Mouse (Mus musculus): ENCODE measurements around the gene Islr.

Gene Islr

GRCm38 (mm10) chr9:58220218-58220903, 16.3 kb upstream of the Islr start:
- DNase-seq (ENCODE audit: low spot score in 2 of 2): peak in 1 of 2 experiments; percentile 70

GRCm38 (mm10) chr9:58218539-58218938, 14.4 kb upstream of the Islr start:
- no peak for DNase-seq (ENCODE audit: low spot score in 2 of 2)

- peak in 1 of 2 experiments; percentile 71 for DNase-seq (ENCODE audit: low spot score in 2 of 2)
Measured at GRCm38 (mm10) chr9:58216402-58216801, 12.3 kb upstream of the Islr start.

GRCm38 (mm10) chr9:58214519-58215180, 10.5 kb upstream of the Islr start:
- DNase-seq (ENCODE audit: low spot score in 2 of 2): no peak

GRCm38 (mm10) chr9:58213865-58214264, 9.8 kb upstream of the Islr start:
- DNase-seq (ENCODE audit: low spot score in 2 of 2): peak in 1 of 2 experiments; percentile 71

GRCm38 (mm10) chr9:58213377-58213776, 9.3 kb upstream of the Islr start:
- DNase-seq (ENCODE audit: low spot score in 2 of 2): peak in 1 of 2 experiments; percentile 56

GRCm38 (mm10) chr9:58210304-58210627, 6.2 kb upstream of the Islr start:
- no peak for DNase-seq (ENCODE audit: low spot score in 2 of 2)

GRCm38 (mm10) chr9:58209462-58210303, 5.6 kb upstream of the Islr start:
- no peak for DNase-seq (ENCODE audit: low spot score in 2 of 2)

GRCm38 (mm10) chr9:58206013-58206412, 1.9 kb upstream of the Islr start:
- no peak for DNase-seq (ENCODE audit: low spot score in 2 of 2)

GRCm38 (mm10) chr9:58204448-58205000, 418 bp upstream of the Islr start:
- peak; percentile 95 to 96 for DNase-seq (ENCODE audit: low spot score in 2 of 2)

GRCm38 (mm10) chr9:58202676-58203453, 1.2 kb downstream of the Islr start:
- DNase-seq (ENCODE audit: low spot score in 2 of 2): peak in 1 of 2 experiments; percentile 15

- DNase-seq (ENCODE audit: low spot score in 2 of 2): peak in 1 of 2 experiments; percentile 14
Measured at GRCm38 (mm10) chr9:58201861-58202549, 2.1 kb downstream of the Islr start.

- peak in 1 of 2 experiments; percentile 12 for DNase-seq (ENCODE audit: low spot score in 2 of 2)
Measured at GRCm38 (mm10) chr9:58201091-58201842, 2.8 kb downstream of the Islr start.

- peak in 1 of 2 experiments; percentile 11 for DNase-seq (ENCODE audit: low spot score in 2 of 2)
Measured at GRCm38 (mm10) chr9:58200270-58201090, 3.6 kb downstream of the Islr start.

- no peak for DNase-seq (ENCODE audit: low spot score in 2 of 2)
Measured at GRCm38 (mm10) chr9:58199381-58200269, 4.5 kb downstream of the Islr start.

- peak in 1 of 2 experiments; percentile 57 for DNase-seq (ENCODE audit: low spot score in 2 of 2)
Measured at GRCm38 (mm10) chr9:58198801-58199371, 5.2 kb downstream of the Islr start.

All from spleen, postnatal 10 days (tissue).